Mouse (Mus musculus) heart, adult 2 months (tissue): ENCODE data around the gene Calr.

Experiments
- CTCF ChIP-seq: fragments of 200-600 bp; IDR thresholded peaks from 2 replicates; pipeline ENCODE4 v1.8.1; 2022; ENCODE audit warnings: antibody characterized with exemption, mild to moderate bottlenecking, moderate library complexity
- EP300 ChIP-seq: fragments of 200-500 bp; IDR thresholded peaks from 2 replicates; pipeline ENCODE4 v1.6.1; 2011; ENCODE audit warnings: low read depth, low read length, control low read depth; ENCODE audit not compliant: insufficient read depth

DNA sequence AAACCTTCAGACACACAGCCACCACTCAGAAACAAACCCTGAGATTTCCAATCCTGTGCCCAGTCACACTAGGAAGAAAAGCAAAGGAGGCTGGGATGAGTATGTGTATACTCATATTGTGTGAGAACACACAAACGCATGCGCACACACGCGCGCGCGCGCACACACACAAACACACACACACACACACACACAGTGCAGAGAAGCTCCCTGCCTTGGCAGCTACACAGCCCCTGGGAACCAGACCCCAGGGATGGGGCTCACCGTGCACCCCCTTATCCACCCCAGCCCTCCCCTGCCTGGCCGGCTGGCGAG, 32.5 kb downstream of the Calr start:
- TF ChIP-seq CTCF (no peak), EP300 (no peak)
